Mouse (Mus musculus) olfactory bulb, adult 2 months (tissue): ENCODE results near the gene Wnt3. TPM values are rescaled to one million over a fixed set of nuclear protein-coding genes. Genes with fewer than 3 reads are reported as not detected.
A peak's percentile ranks its signal among the peaks of the same experiment; 100 is the strongest.
"Not testable (repeated sequence)": the region's sequence is repeated elsewhere in the genome, so short reads cannot be mapped to it uniquely, and the experiment has no call there.

Experiments used
- H3K27ac ChIP-seq: fragments of 200-500 bp; 2 replicates; pipeline ENCODE4 v1.5.1; 2012; ENCODE audit warnings: low read depth, low read length; ENCODE audit not compliant: insufficient read depth
- H3K4me1 ChIP-seq: fragments of 200-500 bp; 2 replicates; pipeline ENCODE4 v1.6.1; 2012; ENCODE audit warnings: low read length; ENCODE audit not compliant: control insufficient read depth, insufficient read depth
- H3K4me3 ChIP-seq: fragments of 200-500 bp; 2 replicates; pipeline ENCODE4 v1.5.1; 2012; ENCODE audit warnings: mild to moderate bottlenecking, low read depth, low read length, moderate library complexity; ENCODE audit not compliant: insufficient read depth
- CTCF ChIP-seq: fragments of 200-500 bp; IDR thresholded peaks from 2 replicates; pipeline ENCODE4 v1.5.1; 2012; ENCODE audit warnings: low read depth, mild to moderate bottlenecking, low read length, moderate library complexity; ENCODE audit not compliant: insufficient read depth
- POLR2A ChIP-seq: fragments of 200-500 bp; IDR thresholded peaks from 2 replicates; pipeline ENCODE4 v1.6.1; 2012; ENCODE audit warnings: mild to moderate bottlenecking, low read depth, low read length, moderate library complexity; ENCODE audit not compliant: insufficient read depth
- WGBS: fragments of 180-500 bp; shearing (Covaris S2); methylation state at CpG from one replicate; pipeline ENCODE4 v1.1.7; 2018; 5-methylcytosine and 5-hydroxymethylcytosine counted together
- polyA plus RNA-seq: library from polyadenylated mRNA; stranded (reverse); fragments of >200 nt; gene quantifications from 2 replicates; pipeline ENCODE4 v1.2.4, GENCODE M21; 2012; ENCODE audit warnings: low replicate concordance; ENCODE audit not compliant: missing spikeins, insufficient read depth, insufficient read length

The Wnt3 gene
- polyA plus RNA-seq, 1 experiment = not detected

- TF ChIP-seq POLR2A = no peak
- 2% methylated on average over 68 of the region's 68 CpGs for WGBS
Observed at GRCm38 (mm10) chr11:103749306-103750089, 24.5 kb upstream of the Wnt3 start, which contains the start of gene Wnt9b. Gene Wnt9b (minus strand): TSS chr11:103749821.

GRCm38 (mm10) chr11:103750612-103751011 is 23.3 kb upstream of the Wnt3 start:
- Histone ChIP-seq H3K4me1 (peaks cover 11% of the 10 kb centered on the region), H3K4me3 (no peak overlapping the region), H3K27ac (no peak overlapping the region)
- 83% methylated on average over 3 of the region's 3 CpGs for WGBS
- no peak for TF ChIP-seq CTCF
- no peak for TF ChIP-seq POLR2A

More at GRCm38 (mm10) chr11:103749306-103750089, 24.5 kb upstream of the Wnt3 start, which contains the start of gene Wnt9b:
- H3K4me1 ChIP-seq = peaks cover 11% of the 10 kb centered on the region
- peak within 1 kb of the TSS; percentile 44 for H3K4me3 ChIP-seq
- H3K27ac ChIP-seq = no peak within 1 kb of the TSS

- TF ChIP-seq CTCF (no peak), POLR2A (no peak)
- 51% methylated on average over 11 of the region's 11 CpGs for WGBS
- Histone ChIP-seq H3K27ac (no peak overlapping the region), H3K4me3 (no peak overlapping the region), H3K4me1 (no peaks in the 10 kb centered on the region)
Observed at GRCm38 (mm10) chr11:103758054-103758453, 15.9 kb upstream of the Wnt3 start.

- TF ChIP-seq CTCF (peak; percentile 94), POLR2A (no peak)
- 15% methylated on average over 6 of the region's 6 CpGs for WGBS
- Histone ChIP-seq H3K4me1 (no peaks in the 10 kb centered on the region), H3K27ac (no peak overlapping the region), H3K4me3 (no peak overlapping the region)
Observed at GRCm38 (mm10) chr11:103758706-103759105, 15.2 kb upstream of the Wnt3 start.

- no peak for TF ChIP-seq CTCF
- TF ChIP-seq POLR2A = no peak
- H3K4me1 ChIP-seq = peaks cover 5% of the 10 kb centered on the region
- H3K27ac ChIP-seq = no peak overlapping the region
- H3K4me3 ChIP-seq = no peak overlapping the region
- WGBS = 63% methylated on average over 7 of the region's 7 CpGs
Observed at GRCm38 (mm10) chr11:103760101-103760500, 13.8 kb upstream of the Wnt3 start.

- H3K4me1 ChIP-seq, H3K27ac ChIP-seq, H3K4me3 ChIP-seq: not testable (repeated sequence)
- 91% methylated on average over 5 of the region's 5 CpGs for WGBS
Observed at GRCm38 (mm10) chr11:103760891-103761290, 13.1 kb upstream of the Wnt3 start.

- 37% methylated on average over 10 of the region's 10 CpGs for WGBS
- TF ChIP-seq POLR2A (no peak), CTCF (no peak)
- Histone ChIP-seq H3K4me1 (peaks cover 10% of the 10 kb centered on the region), H3K27ac (no peak overlapping the region), H3K4me3 (no peak overlapping the region)
Observed at GRCm38 (mm10) chr11:103763410-103764163, 10.4 kb upstream of the Wnt3 start.

GRCm38 (mm10) chr11:103764601-103765000 is 9.3 kb upstream of the Wnt3 start:
- H3K4me1 ChIP-seq = peaks cover 10% of the 10 kb centered on the region
- no peak overlapping the region for H3K27ac ChIP-seq
- H3K4me3 ChIP-seq = no peak overlapping the region
- WGBS = 26% methylated on average over 6 of the region's 6 CpGs
- TF ChIP-seq CTCF = no peak
- no peak for TF ChIP-seq POLR2A

GRCm38 (mm10) chr11:103765556-103766011 is 8.4 kb upstream of the Wnt3 start:
- WGBS = 22% methylated on average over 6 of the region's 6 CpGs
- TF ChIP-seq CTCF = no peak
- no peak for TF ChIP-seq POLR2A

More at GRCm38 (mm10) chr11:103765556-103766011, 8.4 kb upstream of the Wnt3 start:
- Histone ChIP-seq H3K4me1 (peaks cover 10% of the 10 kb centered on the region), H3K27ac (no peak overlapping the region), H3K4me3 (no peak overlapping the region)
